Mouse (Mus musculus) ES-Bruce4 (cell line): ENCODE measurements at regions not wholly inside any gene's neighbourhood (a gene's known extent, or its start where the extent isn't known, plus 50 kb on each side); places are given as distances from the start of the nearest gene placed in this dataset.

Source experiments
- CTCF ChIP-seq: IDR thresholded peaks from one replicate; pipeline ENCODE4 v1.8.1; 2011; ENCODE audit warnings: low read depth, low read length
- EP300 ChIP-seq: IDR thresholded peaks from 2 replicates; pipeline ENCODE4 v1.6.1; 2011; ENCODE audit warnings: low read depth, low read length; ENCODE audit not compliant: insufficient read depth
- POLR2A ChIP-seq: IDR thresholded peaks from one replicate; pipeline ENCODE4 v1.8.1; 2011; ENCODE audit warnings: low read length; ENCODE audit not compliant: insufficient read depth

- TF ChIP-seq CTCF (no peak), POLR2A (no peak), EP300 (no peak)
Observed at GRCm38 (mm10) chr9:46406606-46407005, 86.8 kb upstream of the 4931429L15Rik start.
